Mouse (Mus musculus) right cerebral cortex, postnatal 25 days (tissue): ENCODE measurements around the gene Alg2.

Source experiments
- DNase-seq: peaks from one replicate; pipeline ENCODE4 v3.0.0; 2022

The Alg2 gene

DNA sequence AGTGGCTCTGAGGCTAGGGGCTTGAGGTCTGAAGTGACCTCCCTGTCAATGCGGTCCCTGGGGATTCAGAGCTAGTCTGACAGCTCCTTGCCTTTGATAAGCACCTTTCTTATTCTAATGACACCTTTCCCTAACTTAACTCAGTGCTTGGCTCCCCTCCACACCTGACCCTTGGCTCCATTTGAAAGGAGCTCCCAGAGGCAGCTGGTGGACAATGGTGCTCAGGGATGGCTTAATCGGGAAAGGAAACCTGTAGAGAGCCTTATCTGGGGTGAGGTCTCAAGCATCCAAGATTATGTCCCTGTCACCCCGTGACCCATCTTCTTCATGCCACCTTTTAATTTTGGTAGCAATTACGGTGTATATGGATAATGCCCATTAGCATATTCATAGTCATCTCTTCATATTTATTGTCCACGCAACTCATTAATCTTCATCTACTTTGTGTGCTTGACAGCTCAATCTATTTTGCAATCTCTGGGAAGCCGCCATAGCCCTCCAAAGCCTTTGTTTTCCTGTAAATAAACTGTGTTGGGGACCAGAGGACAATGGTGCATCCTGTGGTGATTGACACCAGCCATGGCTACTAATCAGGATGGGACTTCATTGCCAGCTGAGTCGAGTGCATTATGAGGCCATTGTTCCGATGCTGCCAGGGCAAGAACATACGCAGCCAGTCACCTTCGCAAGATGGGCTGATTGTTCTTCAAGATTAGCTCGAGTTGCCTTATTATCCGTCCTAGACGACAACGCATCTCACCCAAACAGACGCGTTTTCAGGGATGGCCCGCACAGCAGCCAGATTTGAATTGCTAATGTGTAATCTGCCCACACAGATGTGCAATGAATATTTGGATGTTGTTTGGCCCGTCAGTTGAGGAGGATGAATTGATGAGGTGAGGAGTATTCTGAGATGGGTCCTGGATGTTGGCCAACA lies 24.3 kb downstream of the Alg2 start:
- no peak for DNase-seq

DNA sequence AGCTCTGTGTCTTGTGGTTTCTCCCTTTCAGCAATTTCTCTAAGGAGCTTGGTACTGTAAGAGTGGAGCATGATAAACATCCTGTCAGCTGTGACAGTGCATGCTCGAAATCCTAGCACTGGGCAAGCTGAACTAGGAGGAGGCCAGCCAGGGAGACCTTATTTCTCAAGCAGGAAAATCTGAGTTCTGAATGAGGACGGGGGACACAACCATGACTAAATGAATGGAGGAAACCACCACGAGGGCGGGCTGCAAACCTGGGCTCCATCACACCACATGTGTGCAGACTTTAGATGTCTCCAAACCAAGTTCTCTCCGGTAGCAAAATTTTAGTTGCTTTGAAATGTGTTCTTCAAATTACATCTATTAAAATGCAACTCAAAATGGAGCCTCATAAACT lies 25.0 kb downstream of the Alg2 start:
- no peak for DNase-seq

DNA sequence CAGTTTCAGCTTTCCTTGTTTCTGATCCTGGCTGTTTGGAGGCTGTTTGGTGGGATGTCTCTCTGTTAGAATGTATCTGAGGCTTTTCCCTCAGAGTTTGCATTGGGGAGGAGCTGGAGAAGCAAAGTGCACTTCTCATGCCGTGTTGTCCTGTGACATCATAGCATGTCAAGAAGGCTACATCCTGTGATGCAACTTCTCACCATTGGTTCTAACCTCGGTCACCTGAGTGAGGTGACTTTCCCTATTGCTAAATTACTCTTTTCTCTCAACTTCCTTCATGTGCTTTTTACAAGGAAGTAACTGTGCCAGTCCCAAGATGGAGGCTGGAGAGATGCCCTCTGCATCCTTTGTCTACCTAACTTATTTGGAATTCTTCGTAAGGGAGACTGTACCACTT lies 25.6 kb downstream of the Alg2 start:
- no peak for DNase-seq

DNA sequence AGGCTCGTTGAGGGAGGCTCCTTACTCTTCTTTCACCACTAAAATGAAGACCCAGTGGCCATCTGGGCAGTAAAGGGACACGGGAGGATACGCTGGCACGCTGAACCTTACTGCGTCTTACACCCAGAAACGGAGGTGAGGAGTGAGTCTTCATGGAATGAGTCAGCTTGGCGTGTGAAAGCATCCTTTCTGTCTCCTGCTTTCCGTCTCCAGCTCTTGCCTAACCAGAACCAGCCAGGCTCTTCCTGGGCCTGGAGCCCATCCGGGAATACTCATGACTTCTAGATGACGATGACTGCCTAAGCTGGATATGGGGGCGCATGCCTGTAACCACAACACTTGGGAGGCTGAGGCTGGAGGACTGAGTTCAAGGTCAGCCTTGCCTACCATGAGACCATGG lies 33.2 kb downstream of the Alg2 start:
- peak; percentile 41 for DNase-seq

DNA sequence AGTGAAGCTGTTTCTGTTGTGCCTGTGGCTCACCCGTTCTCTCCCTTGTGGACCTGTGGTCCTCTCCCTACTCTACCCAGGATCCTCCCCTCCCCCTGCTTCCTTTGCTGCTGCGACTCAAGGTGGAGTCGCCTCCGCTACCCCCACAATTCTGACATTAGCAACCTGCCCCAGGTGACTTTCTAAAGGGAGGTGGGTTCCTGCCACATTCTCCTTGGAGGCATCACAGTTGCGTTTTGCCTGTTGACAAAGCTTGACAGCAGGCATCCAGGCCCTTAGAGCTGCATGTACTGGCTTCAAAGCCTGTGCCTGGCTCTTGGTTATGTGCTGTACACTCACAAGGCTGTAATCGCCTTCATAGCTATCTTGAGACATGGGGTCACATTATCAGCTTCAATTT lies 35.2 kb downstream of the Alg2 start:
- no peak for DNase-seq

DNA sequence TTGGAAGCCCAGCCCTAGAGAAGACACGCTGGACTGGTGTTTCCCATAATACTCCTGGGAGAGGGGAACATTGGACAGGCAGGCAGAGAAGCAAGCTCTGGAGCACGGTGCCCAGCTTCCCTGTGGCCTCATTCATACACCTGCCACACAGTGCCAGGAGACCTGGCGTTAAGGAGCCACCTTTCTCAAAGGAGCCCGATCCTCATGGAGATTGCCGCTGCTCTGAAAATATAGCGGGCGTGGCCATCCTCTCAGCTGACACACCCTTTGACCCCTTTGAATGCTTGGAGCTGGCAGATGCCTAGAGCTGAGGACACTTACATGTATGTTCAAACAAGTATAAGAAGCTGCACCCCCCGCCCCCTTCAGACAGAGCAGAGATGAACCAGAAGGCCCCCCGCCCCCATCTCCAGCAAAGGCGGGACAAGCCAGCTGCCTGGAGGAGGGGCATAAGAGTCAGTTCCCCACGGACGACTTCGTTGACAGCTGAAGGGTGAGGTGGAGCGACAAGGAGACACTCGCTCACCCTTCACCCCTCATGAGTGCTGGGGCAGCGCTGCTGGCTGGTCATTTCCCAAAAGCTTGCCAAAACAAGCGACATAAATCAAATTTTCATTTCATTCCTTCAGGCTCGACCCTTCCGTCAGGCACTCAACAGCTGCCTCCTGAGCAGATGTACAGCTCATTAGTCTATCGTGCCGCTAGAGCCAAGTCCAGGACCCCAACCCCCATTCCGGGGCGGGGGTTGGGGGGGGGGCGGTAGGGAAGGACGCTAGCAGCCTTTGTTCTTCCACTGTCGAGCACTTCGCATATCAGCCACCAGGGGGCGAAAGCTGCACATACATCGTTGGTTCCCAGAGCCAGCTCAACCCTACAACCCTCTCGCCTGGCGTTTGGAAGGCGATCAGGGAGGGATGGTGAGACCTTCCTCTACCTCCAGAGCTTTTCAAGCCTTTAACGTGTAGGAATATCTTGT lies 36.5 kb downstream of the Alg2 start:
- peak; percentile 84 for DNase-seq

DNA sequence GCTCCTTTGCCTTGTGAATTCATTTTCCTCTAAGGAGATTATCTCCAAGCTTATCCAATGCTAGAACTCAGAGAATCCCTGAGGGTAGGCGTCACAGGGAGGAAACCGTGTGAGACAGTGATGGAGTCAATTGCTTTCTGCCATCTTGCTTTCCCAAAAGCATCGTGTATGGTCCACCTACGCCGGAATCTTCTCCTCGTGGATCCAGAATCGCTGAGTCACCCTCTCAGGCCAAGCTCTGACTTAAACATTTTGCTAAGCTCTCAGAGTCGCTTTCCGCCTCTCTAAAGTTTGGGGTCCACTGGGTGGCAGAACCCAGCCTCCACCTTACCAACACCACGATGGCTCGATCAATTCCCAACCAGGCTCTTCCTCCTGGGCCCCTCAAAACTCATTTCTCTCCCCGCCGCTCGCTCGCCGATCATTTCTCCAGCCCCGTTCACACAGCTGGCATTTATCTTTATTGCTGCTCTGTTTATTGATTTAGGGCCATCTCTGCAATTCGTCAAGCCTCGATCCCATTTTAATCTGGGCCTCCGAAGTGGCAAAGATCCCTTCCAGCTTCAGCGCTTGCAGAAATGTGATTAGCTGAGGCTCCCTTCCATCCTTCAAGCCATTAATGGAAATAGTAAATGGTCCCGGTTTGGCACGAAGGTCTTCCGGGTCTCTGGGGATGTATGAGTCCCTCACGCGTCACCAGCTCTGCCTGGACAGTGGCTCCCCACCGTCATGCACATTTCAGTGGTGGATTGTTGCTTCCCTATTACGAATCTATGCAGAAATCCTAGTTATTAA lies 38.4 kb downstream of the Alg2 start:
- no peak for DNase-seq

DNA sequence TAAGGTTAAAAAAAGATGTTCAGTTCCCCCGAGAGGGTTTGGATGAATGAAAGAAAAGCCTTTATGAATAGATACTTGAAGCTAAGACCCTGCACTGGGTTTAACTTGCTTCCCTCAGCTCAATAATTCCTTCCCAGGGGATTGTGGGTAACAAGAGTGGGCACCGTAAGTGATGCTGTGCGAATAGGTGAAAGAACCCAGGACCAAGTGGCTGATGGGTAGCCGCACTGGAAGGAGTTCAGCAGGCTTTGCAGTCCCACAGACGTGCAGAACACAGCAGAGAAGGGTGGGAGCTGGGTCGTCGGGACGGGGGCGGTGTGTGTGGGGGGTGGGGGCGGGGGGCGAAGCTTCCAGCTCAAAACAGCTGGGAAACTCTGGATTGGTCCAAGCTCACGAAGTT lies 39.0 kb downstream of the Alg2 start:
- DNase-seq = no peak

DNA sequence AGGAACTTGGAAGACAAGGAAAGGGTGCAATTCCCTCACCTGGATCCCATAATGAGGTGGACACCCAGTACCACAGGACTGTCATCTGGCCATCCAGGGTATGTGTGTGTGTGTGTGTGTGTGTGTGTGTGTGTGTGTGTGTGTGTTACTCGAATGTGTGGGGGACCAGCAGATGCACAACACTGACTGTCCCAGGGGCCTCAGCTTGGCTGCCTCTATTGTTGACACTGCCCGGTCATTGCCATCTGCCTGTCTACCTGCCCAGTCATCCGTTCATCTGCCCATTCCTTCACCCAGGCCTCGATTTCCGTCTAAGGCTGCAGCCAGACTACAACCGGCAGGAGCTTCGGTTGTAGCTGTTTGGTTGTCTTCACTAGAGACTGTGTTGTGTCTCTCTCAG lies 41.4 kb downstream of the Alg2 start:
- DNase-seq = no peak

DNA sequence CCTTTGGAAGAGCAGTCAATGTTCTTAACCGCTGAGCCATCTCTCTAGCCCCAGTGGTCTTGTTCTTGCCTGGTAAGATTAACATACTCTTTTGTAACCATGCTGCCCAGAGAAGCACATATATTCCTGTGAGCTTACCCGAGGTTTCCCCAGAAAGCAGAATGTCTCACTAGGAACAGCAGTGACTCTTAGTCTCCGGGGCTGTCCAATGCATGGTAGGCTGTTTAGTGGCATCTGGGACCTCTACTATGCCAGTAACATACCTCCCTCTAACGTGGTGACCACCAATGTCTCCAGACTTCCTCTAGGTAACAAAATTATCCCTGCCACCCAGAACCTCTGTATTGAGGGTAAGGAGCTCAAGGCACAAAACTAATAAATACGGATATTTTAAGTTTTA lies 43.1 kb downstream of the Alg2 start:
- DNase-seq = no peak

DNA sequence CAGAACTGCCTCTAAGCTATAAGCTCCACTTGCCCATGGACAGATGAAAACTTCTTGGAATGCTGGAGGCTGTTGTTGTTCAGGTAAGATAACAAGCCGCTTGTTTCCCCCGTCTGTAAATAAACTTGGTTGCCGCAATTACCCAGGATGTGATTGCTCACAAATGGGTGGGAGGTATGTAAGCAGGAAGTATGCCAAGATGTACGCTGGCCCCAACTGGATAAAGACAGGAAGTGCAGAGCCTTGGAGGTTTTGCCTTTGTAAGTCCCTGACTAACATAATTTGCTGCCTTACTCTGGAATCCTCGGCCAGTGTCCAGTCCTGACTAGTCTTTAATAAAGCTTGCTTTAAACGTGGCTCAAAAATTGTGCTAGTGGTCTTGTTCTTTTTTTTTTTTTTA lies 43.6 kb downstream of the Alg2 start:
- DNase-seq = no peak

DNA sequence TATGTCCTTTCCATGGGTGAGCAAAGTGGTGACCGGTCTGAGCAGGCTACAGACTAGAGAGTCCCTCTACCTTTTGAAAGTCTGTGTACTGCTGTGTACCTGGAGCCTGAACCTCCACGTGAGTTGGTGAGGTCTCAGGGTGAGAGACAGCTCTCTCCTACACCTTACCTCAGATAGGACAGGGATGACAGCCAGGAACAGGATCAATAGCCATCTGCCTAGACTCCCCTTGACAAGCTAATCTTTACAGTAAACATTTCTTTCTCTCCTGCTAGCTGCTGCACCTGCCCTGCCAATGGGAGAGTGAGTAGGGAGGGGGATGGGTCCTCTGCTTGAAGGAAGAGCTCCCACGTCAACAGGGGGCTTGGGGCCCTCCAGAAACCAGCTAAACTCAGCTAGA lies 46.5 kb downstream of the Alg2 start:
- DNase-seq = no peak

DNA sequence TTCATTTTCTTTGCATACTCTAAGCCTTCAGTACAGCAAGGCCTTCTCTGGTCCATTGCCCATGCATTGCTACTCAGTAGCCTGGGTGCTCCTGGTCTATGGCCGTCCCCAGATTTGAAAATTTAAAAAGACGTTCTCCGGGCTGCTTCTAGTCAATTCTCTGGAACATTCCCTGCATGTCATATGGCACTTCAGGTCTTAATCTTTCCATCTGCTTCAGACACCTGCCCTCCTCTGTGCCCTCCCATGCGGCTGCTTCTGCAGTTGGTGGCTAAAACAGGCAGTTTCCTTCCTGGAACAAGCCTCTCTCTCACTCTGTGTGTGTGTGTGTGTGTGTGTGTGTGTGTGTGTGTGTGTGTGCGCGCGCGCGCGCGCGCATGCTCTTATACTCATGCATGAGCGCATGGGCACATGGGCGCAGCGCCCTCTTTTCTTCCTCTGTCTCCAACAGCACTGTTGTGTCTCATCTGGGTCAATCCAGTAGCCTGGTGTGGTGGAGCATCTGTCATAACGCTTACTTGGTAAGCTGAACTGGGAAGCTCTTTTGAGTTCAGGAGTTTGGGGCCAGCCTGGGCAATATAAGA lies 48.8 kb downstream of the Alg2 start:
- no peak for DNase-seq

DNA sequence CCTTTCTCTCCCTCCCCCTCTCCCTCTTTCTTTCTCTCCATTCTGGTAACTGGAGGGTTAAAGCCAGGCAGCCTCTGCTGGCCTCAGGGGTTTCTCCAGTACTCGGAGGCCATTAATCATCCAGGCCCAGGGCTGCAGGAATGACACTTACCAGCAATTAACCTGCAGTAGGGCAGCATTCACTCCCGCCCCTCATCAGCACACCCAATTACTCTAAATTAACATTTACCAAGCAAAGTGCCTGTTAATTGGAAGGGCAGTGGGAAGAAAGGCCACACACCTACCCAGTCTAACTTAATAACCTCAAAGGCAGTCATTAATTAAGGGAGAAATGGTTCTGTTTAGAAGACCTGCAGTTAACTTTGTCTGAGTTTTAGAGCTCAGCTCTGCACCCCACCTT lies 49.8 kb downstream of the Alg2 start:
- DNase-seq = no peak

DNA sequence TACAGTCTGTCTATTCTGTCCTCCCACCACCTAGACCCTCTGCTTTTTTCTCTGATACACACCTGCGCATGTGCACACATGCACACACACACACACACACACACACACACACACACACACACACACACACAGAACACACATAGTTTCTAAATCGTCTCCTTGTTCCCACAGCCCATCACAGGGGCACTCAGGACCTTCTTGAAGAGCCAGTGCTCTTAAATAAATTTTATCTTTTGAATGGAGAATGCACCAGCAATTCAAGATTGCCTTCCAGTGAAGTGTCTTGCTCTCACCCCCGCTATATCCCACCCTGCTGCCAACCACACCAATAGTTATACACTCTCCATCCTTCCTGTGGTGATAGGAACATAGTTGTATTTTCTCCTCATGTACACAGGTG lies 51.2 kb downstream of the Alg2 start:
- DNase-seq = no peak

DNA sequence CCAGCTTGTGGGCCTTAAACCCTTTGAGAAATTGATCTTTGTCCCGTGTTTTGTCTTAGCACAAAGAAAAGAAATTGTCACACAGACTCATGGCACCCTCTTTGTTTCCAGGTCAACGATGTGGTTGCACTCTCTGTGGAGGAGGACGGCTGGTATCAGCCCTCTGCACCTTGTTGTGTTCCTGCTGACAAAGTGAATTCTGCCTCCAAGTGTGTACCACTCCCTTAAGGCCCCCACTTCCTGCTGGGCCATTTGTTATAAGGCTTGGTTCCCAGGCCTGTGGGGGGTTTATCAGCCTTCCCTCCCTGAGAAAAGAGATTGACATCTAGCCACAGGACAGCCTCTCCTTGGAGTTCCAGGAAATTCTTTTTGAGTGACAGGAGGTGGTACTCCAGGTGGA lies 51.9 kb downstream of the Alg2 start:
- DNase-seq = no peak

DNA sequence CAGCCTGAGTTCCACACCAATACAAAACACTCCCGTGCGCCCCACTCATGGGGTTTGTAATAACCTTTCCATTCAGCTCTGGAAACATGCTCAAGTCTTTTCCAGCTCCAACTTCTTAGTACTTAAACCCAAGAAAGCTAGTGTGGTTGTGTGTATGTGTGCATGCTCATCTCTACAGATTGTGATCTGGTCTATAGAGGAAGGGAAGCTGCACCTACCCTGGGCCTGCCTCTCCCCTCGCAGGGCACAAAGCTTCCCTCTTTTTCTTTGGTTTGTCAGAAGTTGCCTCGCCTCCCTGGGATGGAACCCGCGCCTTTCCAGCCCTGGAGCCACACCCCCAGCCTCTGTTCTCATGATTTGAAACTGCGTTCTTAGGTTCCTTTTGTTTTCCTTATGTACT lies 53.9 kb downstream of the Alg2 start:
- DNase-seq = no peak

DNA sequence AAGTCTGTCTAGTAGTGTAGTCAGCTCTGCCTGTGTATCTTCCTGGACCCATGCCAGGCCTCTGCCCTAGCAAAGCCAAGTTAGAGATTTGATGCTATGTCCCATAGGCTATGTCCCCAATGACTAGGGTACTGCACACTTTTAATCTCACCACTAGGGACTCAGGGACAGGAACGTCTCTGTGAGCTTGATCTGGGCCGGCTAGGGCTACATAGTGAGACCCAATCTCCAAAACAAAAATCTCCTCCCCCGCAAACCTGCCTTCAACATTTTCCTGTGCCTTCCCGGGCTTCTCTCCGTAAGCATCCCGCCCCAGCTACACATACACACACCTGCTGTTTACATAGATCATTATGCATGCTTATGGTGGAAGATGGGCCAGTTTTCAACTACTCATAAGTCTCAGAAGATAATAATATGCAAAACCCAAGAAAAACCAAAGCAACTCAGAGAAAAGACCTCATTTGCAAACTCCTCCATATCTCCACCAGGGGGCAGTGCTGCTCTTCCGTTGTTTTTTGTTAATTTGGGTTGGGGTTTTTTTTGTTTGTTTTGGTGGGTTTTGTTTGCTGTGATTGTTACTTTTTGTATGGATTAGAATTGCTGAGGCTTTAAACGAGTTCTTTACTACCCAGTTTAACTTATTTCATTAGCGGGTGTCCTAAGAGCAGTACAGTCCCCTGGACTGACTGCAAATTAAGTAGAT lies 54.7 kb downstream of the Alg2 start:
- DNase-seq = no peak

DNA sequence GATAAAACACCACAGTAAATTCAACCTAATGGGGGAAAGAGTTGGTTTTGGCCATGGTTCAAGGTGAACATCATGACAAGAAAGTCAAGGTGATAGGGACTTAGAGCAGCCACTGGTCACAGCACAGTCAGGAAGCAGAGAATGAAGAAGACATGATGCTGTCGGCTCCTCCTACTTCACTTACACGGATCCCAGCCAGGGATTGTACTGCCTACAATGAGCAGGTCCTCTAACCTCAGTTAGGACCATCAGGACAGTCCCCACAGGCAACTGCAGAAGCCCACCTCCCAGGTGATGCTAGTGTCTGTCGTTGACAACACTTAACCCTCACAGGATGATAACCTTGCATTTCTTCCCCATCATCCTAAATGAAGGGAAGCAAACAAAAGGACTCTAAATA lies 56.3 kb downstream of the Alg2 start:
- DNase-seq = no peak
